In the genomic region with DNA sequence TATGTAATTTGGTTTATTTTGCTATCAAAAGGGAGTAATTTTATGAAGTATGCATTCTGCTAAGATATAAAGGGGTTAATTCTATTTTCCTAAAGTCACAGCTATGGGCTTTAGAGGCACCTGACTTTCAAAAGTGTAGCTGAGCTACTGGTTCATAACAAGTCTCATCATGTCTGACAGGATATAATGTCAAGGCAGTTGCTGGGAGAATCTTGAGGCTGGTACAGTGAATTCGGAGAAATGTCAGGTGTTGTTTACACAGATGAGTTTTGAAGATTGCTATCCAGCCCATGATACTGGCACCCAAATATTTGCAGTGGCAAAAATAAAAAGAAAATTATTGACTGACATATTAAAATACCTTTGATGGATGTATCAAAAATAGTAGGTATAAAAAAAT, we compare ENCODE assay signal across 27 mouse cellular contexts. TPM values are rescaled to one million over a fixed set of nuclear protein-coding genes. Genes with fewer than 3 reads are reported as not detected.
"Had no signal": no experiment of that assay in that cellular context is flagged by ENCODE, and none has a peak within 500 bp of the region (broad histone marks: within the 10 kb centered on the region; RNA-seq: fewer than 3 reads in every experiment).

No protein-coding gene starts in this region.

- ATAC-seq: liver, embryonic 12.5 days; midbrain, embryonic 15.5 days had no signal

- DNase-seq: kidney, adult 2 months; kidney, postnatal 25 days; layer of hippocampus, adult 9-11 months; liver; lung, adult 18-20 months; lung, postnatal 10 days; lung, postnatal 4 days; retina, postnatal 1 day; right cerebral cortex, postnatal 25 days; spleen, adult 18-20 months; thymus, postnatal 14 days; thymus, postnatal 4 days had no signal

RNA-seq across cellular contexts. Expression of gene Gm8369, which starts 19.1 kb away (rescaled TPM):
- polyA plus RNA-seq: kidney, embryonic 14.5 days; kidney, postnatal 0 days; limb, embryonic 10.5 days; limb, embryonic 13.5 days; liver, embryonic 12.5 days; midbrain, embryonic 12.5 days; midbrain, embryonic 15.5 days; neural tube, embryonic 13.5 days; stomach, embryonic 15.5 days had no signal

RNA-seq across cellular contexts. Expression of gene Ms4a4d, which starts 31.7 kb away (rescaled TPM):
- total RNA-seq: layer of hippocampus, adult 2 months; layer of hippocampus, postnatal 25 days; left cerebral cortex, adult 18-20 months; left cerebral cortex, postnatal 25 days; megakaryocyte progenitor cell, adult 5-6 weeks; megakaryocyte-erythroid progenitor cell, adult 5-6 weeks had no signal
- polyA plus RNA-seq: midbrain, embryonic 12.5 days; midbrain, embryonic 15.5 days had no signal
